8 mouse cellular contexts compared by ENCODE assay signal in genomic region chr8:121513429-121513828, GRCm38 (mm10). TPM values are rescaled to one million over a fixed set of nuclear protein-coding genes. Genes with fewer than 3 reads are reported as not detected.
DNase-seq lines count a peak whose midpoint lies in the region; TF ChIP-seq lines count a peak whose summit lies in the region.

No protein-coding gene starts in this region.

- peak; percentile 99 for TF ChIP-seq CTCF in cortical plate, adult 2 months (IDR thresholded peaks at IDR 0.05; ENCODE audit: extremely low read depth, insufficient read depth, low read length)

- H3K9me3 ChIP-seq in midbrain, embryonic 10.5 days (replicated peaks) = no peaks in the 10 kb centered on the region

- no peak for TF ChIP-seq POLR2A in cortical plate, adult 2 months (IDR thresholded peaks at IDR 0.05; ENCODE audit: extremely low read depth, insufficient read depth, low read length)

- 11% methylated on average over 12 of the region's 12 CpGs for WGBS in midbrain, embryonic 10.5 days

- DNase-seq in adrenal gland, adult 18-20 months (ENCODE audit: low spot score in 2 of 2) = peak; percentile 85 to 89
- peak; percentile 88 for DNase-seq in gastrocnemius, postnatal 10 days
- peak; percentile 78 for DNase-seq in induced T-regulatory cell, adult 2 months (ENCODE audit: low read depth)
- peak; percentile 75 to 90 for DNase-seq in left cerebral cortex, adult 18-20 months (ENCODE audit: low spot score in 2 of 2)
- DNase-seq in midbrain, embryonic 10.5 days (ENCODE audit: low spot score) = peak; percentile 83
- DNase-seq in right cerebral cortex, postnatal 36 days (ENCODE audit: low spot score in 2 of 2) = peak; percentile 50 to 61
- DNase-seq in urinary bladder, postnatal 4 days (ENCODE audit: low spot score in 2 of 2) = peak; percentile 61 to 88

- H3K27ac ChIP-seq in cortical plate, adult 2 months (ENCODE audit: insufficient read depth, low read length) = no peak overlapping the region
- no peak overlapping the region for H3K27ac ChIP-seq in midbrain, embryonic 10.5 days (replicated peaks)

- H3K4me3 ChIP-seq in cortical plate, adult 2 months (ENCODE audit: insufficient read depth, low read length) = no peak overlapping the region
- H3K4me3 ChIP-seq in midbrain, embryonic 10.5 days = no peak overlapping the region

- H3K27me3 ChIP-seq in midbrain, embryonic 10.5 days (ENCODE audit: low read depth, poor library complexity, severe bottlenecking) = peaks cover 43% of the 10 kb centered on the region

- H3K36me3 ChIP-seq in midbrain, embryonic 10.5 days = no peaks in the 10 kb centered on the region

- no peaks in the 10 kb centered on the region for H3K4me1 ChIP-seq in cortical plate, adult 2 months (ENCODE audit: control insufficient read depth, insufficient read depth, low read length)
- peaks cover 8% of the 10 kb centered on the region; the same call in 1 of the 2 replicates for H3K4me1 ChIP-seq in midbrain, embryonic 10.5 days

RNA-seq across cellular contexts. Expression of gene 1700018B08Rik, which starts 30.7 kb away (rescaled TPM):
- not detected for total RNA-seq in adrenal gland, adult 18-20 months (2021)
- polyA plus RNA-seq in cortical plate, adult 2 months (2012; rRNA removed) = not detected in 2 replicates
- not detected for total RNA-seq in gastrocnemius, postnatal 10 days (2021)
- not detected for total RNA-seq in left cerebral cortex, adult 18-20 months (2021)
- not detected in 2 replicates for polyA plus RNA-seq in midbrain, embryonic 10.5 days (2016; fragmentation: Nextera tagmentation; extraction: Ambion mirVana)
